Mouse (Mus musculus): ENCODE results near the gene Cul5. TPM values are rescaled to one million over a fixed set of nuclear protein-coding genes. Genes with fewer than 3 reads are reported as not detected.
A peak's percentile ranks its signal among the peaks of the same experiment; 100 is the strongest.

Gene Cul5
- polyA plus RNA-seq, 1 experiment from 2014 or later, result 51.1 TPM

DNA sequence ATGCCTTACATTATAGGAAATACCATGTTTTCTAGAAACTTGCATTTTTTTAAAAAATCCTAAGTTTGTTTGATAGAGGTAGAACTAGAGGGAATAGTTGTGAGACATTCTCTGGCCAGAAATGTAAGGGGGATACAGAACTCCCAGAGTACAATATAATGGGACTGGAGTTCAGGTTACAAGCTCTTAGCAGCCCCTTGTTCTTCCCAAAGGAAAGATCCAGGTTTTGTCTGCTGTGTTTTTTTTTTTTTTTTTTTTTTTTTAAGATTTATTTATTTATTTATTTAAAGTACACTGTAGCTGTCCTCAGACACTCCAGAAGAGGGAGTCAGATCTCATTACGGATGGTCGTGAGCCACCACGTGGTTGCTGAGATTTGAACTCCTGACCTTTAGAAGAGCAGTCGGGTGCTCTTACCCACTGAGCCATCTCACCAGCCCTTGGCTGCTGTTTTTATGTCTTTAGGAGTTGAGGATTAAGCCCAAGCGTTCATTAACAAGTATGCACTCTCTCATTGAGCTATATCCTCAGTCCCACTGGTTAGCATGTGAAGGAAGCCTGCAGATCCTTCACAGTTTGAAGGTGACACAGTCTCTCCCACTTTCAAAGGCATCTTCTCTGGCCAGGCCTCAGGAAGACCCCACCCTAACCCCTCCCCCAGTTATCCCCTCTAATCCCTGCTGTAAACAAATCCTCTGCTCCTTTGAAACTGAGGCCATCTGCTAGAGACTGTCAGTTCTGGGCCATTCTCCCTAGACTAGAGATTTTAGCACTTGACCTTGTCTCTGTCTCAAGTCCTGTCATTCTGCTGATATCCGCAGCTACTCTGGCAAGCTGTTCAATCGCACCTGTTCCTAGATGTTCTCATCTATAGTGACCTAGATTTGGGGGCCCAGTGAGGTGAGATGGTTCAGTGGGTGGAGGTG is 22.2 kb upstream of the Cul5 start:
- H3K27me3 ChIP-seq (ENCODE audit: insufficient read depth, low read length), result no peaks in the 10 kb centered on the region
- H3K4me2 ChIP-seq, result no peak overlapping the region
- no peaks in the 10 kb centered on the region for H3K9me3 ChIP-seq (ENCODE audit: low read depth, low read length)
- H3K4me3 ChIP-seq (ENCODE audit: low read depth, low read length), result no peak overlapping the region
- no peak overlapping the region for H3K27ac ChIP-seq (ENCODE audit: low read depth)
- no peak for TF ChIP-seq CTCF (IDR thresholded peaks at IDR 0.05; ENCODE audit: low read depth)
- no peaks in the 10 kb centered on the region for H3K4me1 ChIP-seq (ENCODE audit: insufficient read depth)
- H3K36me3 ChIP-seq (ENCODE audit: insufficient read depth), result no peaks in the 10 kb centered on the region
- ATAC-seq (ENCODE audit: insufficient read depth) (no peak), DNase-seq (no peak)
- H3K9ac ChIP-seq, result no peak overlapping the region
- 23% methylated on average over 7 of the region's 7 CpGs for WGBS

DNA sequence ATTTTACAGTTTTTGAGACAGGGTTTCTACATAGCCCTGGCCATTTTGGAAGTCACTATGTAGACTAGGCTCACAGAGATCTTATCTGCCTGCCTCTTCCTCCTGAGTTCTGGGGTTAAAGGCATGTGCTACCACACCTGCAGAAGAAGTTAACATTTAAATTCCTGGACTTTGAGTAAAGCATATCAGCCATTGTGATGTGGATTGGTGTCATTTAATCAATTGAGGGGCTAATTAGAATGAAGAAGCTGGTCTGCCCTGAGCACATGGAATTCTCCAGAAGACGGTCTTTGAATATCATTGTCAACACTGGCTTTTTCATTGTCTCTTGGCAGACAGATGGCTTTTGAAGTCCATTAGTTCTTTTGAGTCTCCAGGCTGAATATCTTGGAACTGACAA is 11.0 kb upstream of the Cul5 start:
- no peak overlapping the region for H3K9ac ChIP-seq
- H3K4me1 ChIP-seq (ENCODE audit: insufficient read depth), result no peaks in the 10 kb centered on the region
- H3K27ac ChIP-seq (ENCODE audit: low read depth), result no peak overlapping the region
- H3K27me3 ChIP-seq (ENCODE audit: insufficient read depth, low read length), result no peaks in the 10 kb centered on the region
- ATAC-seq (ENCODE audit: insufficient read depth) (no peak), DNase-seq (no peak)
- H3K9me3 ChIP-seq (ENCODE audit: low read depth, low read length), result no peaks in the 10 kb centered on the region; the same call in 1 of the 2 replicates
- no peak for TF ChIP-seq CTCF (IDR thresholded peaks at IDR 0.05; ENCODE audit: low read depth)
- no peak overlapping the region for H3K4me2 ChIP-seq
- no peaks in the 10 kb centered on the region for H3K36me3 ChIP-seq (ENCODE audit: insufficient read depth)
- 79% methylated on average over 1 of the region's 1 CpGs for WGBS
- no peak overlapping the region for H3K4me3 ChIP-seq (ENCODE audit: low read depth, low read length)

DNA sequence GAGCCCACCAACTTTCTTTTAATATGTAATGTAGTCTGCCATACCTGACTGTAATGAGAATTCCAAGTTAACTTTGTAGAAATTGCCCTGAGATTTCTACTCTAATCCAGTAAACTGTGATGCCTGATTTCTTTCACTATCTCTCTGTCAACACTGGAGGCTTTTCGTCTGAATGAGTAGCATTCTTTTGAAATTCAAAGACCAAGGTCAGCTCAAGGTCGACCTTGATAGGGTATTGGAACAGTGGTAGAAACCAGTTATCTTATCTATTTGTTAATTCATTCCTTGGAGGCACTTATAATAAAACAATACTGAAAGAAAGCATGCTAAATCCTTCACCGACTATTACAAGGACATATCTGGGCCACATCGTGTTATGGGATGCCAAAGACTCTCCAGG is 7.1 kb upstream of the Cul5 start:
- H3K9me3 ChIP-seq (ENCODE audit: low read depth, low read length), result no peaks in the 10 kb centered on the region; the same call in 1 of the 2 replicates
- 61% methylated on average over 4 of the region's 4 CpGs for WGBS
- no peaks in the 10 kb centered on the region for H3K36me3 ChIP-seq (ENCODE audit: insufficient read depth)
- H3K27me3 ChIP-seq (ENCODE audit: insufficient read depth, low read length), result no peaks in the 10 kb centered on the region
- no peak overlapping the region for H3K9ac ChIP-seq
- TF ChIP-seq CTCF (IDR thresholded peaks at IDR 0.05; ENCODE audit: low read depth), result no peak
- H3K4me3 ChIP-seq (ENCODE audit: low read depth, low read length), result no peak overlapping the region
- H3K4me1 ChIP-seq (ENCODE audit: insufficient read depth), result no peaks in the 10 kb centered on the region
- H3K27ac ChIP-seq (ENCODE audit: low read depth), result no peak overlapping the region
- H3K4me2 ChIP-seq, result no peak overlapping the region
- DNase-seq, result no peak
- no peak for ATAC-seq (ENCODE audit: insufficient read depth)

DNA sequence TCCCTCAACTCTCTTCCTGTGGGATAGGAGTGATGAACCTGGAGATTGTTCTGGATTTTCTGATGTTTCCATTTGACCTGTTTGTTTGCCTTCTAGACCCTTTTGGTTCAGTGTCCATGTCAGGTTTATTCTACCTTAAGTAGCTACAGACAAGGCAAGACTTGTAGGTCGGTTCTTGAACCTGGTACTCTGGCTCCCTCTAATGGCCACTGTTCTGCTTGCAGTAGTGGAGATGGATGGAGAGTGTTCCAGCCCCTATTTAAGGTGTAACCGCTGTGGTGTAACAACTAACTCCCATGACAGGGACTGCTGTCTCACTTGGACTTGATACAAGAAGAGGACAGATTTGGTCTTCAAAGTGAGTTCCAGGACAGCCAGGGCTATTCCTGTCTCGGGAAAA is 3.8 kb upstream of the Cul5 start:
- TF ChIP-seq CTCF (IDR thresholded peaks at IDR 0.05; ENCODE audit: low read depth), result peak; percentile 68
- no peak overlapping the region for H3K9ac ChIP-seq

DNA sequence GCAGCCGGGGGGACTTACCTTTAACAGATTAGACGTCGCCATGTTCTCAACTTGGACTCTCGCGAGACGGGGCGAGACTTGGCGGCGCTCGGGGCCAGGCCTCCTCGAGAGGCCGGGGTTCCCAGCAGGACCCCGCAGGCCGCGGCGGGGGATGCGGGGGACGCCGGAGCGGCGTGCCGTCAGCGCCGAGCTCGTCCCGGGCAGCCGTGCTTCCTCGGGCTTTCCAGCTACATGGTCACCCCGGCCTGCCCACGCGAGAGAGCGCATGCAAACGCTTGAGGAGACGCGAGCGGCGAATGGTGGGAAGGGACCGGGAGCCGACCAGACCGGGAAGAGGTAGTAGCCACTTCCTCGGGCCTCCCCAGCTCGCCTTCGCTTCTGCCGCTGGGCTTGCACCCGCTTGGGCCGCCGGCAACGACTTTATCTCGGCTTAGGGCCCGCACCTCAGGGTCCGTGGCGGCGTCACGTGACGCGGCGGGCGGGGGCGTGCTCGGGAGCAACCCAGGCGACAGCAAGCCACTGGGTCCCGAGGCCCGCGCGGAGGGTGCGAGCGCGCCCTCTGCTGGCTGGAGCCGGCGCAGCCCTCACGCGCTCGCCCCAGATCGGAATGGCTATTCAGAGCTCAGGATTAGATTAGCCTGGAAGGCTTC is 2.7 kb downstream of the Cul5 start:
- WGBS, result under 1% methylated on average over 74 of the region's 74 CpGs
- peak overlapping the region; percentile 99 for H3K9ac ChIP-seq
- peak; percentile 71 for TF ChIP-seq CTCF (IDR thresholded peaks at IDR 0.05; ENCODE audit: low read depth)
- H3K27me3 ChIP-seq (ENCODE audit: insufficient read depth, low read length), result no peaks in the 10 kb centered on the region
- H3K4me2 ChIP-seq, result peak overlapping the region; percentile 89
- H3K4me1 ChIP-seq (ENCODE audit: insufficient read depth), result no peaks in the 10 kb centered on the region
- H3K36me3 ChIP-seq (ENCODE audit: insufficient read depth), result peaks cover 7% of the 10 kb centered on the region; the same call in 1 of the 2 replicates
- ATAC-seq (ENCODE audit: insufficient read depth) (peak; percentile 99), DNase-seq (peak; percentile 96)
- H3K9me3 ChIP-seq (ENCODE audit: low read depth, low read length), result no peaks in the 10 kb centered on the region
- peak overlapping the region; percentile 96 for H3K27ac ChIP-seq (ENCODE audit: low read depth)
- H3K4me3 ChIP-seq (ENCODE audit: low read depth, low read length), result peak overlapping the region; percentile 92

More for the DNA sequence above, 3.8 kb upstream of the Cul5 start:
- H3K9me3 ChIP-seq (ENCODE audit: low read depth, low read length), result no peaks in the 10 kb centered on the region; the same call in 1 of the 2 replicates
- 17% methylated on average over 3 of the region's 3 CpGs for WGBS
- no peak overlapping the region for H3K4me2 ChIP-seq
- no peaks in the 10 kb centered on the region for H3K27me3 ChIP-seq (ENCODE audit: insufficient read depth, low read length)
- H3K36me3 ChIP-seq (ENCODE audit: insufficient read depth), result no peaks in the 10 kb centered on the region
- DNase-seq, result peak; percentile 84
- no peak for ATAC-seq (ENCODE audit: insufficient read depth)
- H3K27ac ChIP-seq (ENCODE audit: low read depth), result no peak overlapping the region
- no peak overlapping the region for H3K4me3 ChIP-seq (ENCODE audit: low read depth, low read length)
- no peaks in the 10 kb centered on the region for H3K4me1 ChIP-seq (ENCODE audit: insufficient read depth)

DNA sequence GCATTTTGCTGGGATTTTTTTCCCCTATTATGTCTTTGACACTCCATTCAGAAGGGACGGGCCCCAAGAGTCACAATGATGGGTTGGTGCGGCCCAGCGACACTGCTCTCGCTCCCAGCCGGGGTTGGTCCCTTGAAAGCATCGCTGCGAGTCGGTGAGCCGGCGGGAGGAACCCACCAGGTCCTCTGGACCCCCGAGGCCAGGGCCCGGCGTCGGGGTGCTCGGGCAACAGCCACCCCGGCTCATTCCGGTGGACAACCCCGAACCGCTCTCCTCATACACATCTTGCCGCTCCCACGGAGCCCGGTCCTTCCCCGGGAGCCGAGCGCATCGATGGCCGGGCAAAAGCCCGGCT is 3.2 kb downstream of the Cul5 start:
- Histone ChIP-seq H3K36me3 (ENCODE audit: insufficient read depth) (peaks cover 7% of the 10 kb centered on the region; the same call in 1 of the 2 replicates), H3K4me2 (peak overlapping the region; percentile 89), H3K27ac (ENCODE audit: low read depth) (peak overlapping the region; percentile 96), H3K4me3 (ENCODE audit: low read depth, low read length) (peak overlapping the region; percentile 92), H3K9me3 (ENCODE audit: low read depth, low read length) (no peaks in the 10 kb centered on the region), H3K9ac (peak overlapping the region; percentile 99), H3K27me3 (ENCODE audit: insufficient read depth, low read length) (no peaks in the 10 kb centered on the region), H3K4me1 (ENCODE audit: insufficient read depth) (no peaks in the 10 kb centered on the region)
- ATAC-seq (ENCODE audit: insufficient read depth) (no peak; the same call in 1 of the 2 replicates), DNase-seq (no peak)
- 0% methylated on average over 28 of the region's 28 CpGs for WGBS
- TF ChIP-seq CTCF (IDR thresholded peaks at IDR 0.05; ENCODE audit: low read depth), result no peak

DNA sequence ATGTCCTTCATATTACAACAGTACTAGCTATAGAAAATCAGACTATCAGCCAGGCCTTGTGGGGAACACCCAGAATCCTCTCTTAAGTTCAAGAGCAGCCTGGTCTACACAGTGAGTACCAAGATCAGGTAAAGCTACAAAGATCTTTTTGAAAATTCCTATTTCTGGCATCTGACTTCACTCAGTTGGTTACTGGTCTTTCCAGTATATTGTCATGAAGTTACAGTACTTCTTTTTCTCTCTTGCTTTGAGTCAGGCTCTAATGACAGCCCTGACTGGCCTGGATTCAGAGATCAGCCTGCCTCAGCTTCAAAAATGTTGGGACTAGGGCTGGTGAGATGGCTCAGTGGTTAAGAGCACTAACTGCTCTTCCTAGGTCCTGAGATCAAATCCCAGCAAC is 4.4 kb downstream of the Cul5 start:
- peak overlapping the region; percentile 92; the same call in 1 of the 2 replicates for H3K4me3 ChIP-seq (ENCODE audit: low read depth, low read length)
- no peak for ATAC-seq (ENCODE audit: insufficient read depth)
- H3K4me2 ChIP-seq, result peak overlapping the region; percentile 89

More for the DNA sequence above, 4.4 kb downstream of the Cul5 start:
- no peak for DNase-seq
- Histone ChIP-seq H3K4me1 (ENCODE audit: insufficient read depth) (no peaks in the 10 kb centered on the region), H3K27ac (ENCODE audit: low read depth) (no peak overlapping the region), H3K36me3 (ENCODE audit: insufficient read depth) (peaks cover 7% of the 10 kb centered on the region; the same call in 1 of the 2 replicates), H3K9ac (no peak overlapping the region), H3K27me3 (ENCODE audit: insufficient read depth, low read length) (no peaks in the 10 kb centered on the region), H3K9me3 (ENCODE audit: low read depth, low read length) (no peaks in the 10 kb centered on the region)
- no peak for TF ChIP-seq CTCF (IDR thresholded peaks at IDR 0.05; ENCODE audit: low read depth)

All from lung, embryonic 14.5 days (tissue).